Mouse (Mus musculus) splenic B cell, adult 2 months (primary cell): ENCODE data around the gene Pspn.

ENCODE experiments used
- DNase-seq: peaks from one replicate; pipeline ENCODE4 v3.0.0-alpha.2; 2011; ENCODE audit warnings: low read depth, low spot score
- H3K27me3 ChIP-seq: 2 replicates; pipeline ENCODE4 v1.6.1; 2012; ENCODE audit warnings: mild to moderate bottlenecking, low read length, moderate library complexity, mixed read lengths; ENCODE audit not compliant: control insufficient read depth, poor library complexity, insufficient read depth, severe bottlenecking
- H3K36me3 ChIP-seq: 2 replicates; pipeline ENCODE4 v1.6.1; 2012; ENCODE audit warnings: mild to moderate bottlenecking, low read length, moderate library complexity, mixed read lengths; ENCODE audit not compliant: control insufficient read depth, poor library complexity, insufficient read depth, severe bottlenecking

Pspn gene

GRCm38 (mm10) chr17:57010911-57011235 is 11.1 kb upstream of the Pspn start:
- H3K36me3 ChIP-seq, result peaks cover 2% of the 10 kb centered on the region
- H3K27me3 ChIP-seq, result no peaks in the 10 kb centered on the region
- no peak for DNase-seq

GRCm38 (mm10) chr17:57007137-57007905 is 7.5 kb upstream of the Pspn start:
- DNase-seq, result peak; percentile 26
- H3K36me3 ChIP-seq, result peaks cover 6% of the 10 kb centered on the region
- H3K27me3 ChIP-seq, result no peaks in the 10 kb centered on the region

GRCm38 (mm10) chr17:57003994-57004393 is 4.2 kb upstream of the Pspn start:
- Histone ChIP-seq H3K36me3 (peaks cover 6% of the 10 kb centered on the region), H3K27me3 (no peaks in the 10 kb centered on the region)
- no peak for DNase-seq

GRCm38 (mm10) chr17:57001228-57001627 is 1.4 kb upstream of the Pspn start:
- no peaks in the 10 kb centered on the region for H3K27me3 ChIP-seq
- peaks cover 4% of the 10 kb centered on the region for H3K36me3 ChIP-seq
- DNase-seq, result no peak

- Histone ChIP-seq H3K27me3 (no peaks in the 10 kb centered on the region), H3K36me3 (peaks cover 2% of the 10 kb centered on the region; the same call in 1 of the 2 replicates)
- DNase-seq, result no peak
Measured at GRCm38 (mm10) chr17:56999414-56999813, 404 bp downstream of the Pspn start.

GRCm38 (mm10) chr17:56997029-56997667 is 2.7 kb downstream of the Pspn start, which contains the start of gene Alkbh7:
Gene Alkbh7, plus strand, starts transcription at chr17:56997339.
- Histone ChIP-seq H3K27me3 (no peaks in the 10 kb centered on the region), H3K36me3 (no peaks in the 10 kb centered on the region; the same call in 1 of the 2 replicates)
- DNase-seq, result peak; percentile 99

- peak; percentile 31 for DNase-seq
- H3K27me3 ChIP-seq, result no peaks in the 10 kb centered on the region
- no peaks in the 10 kb centered on the region; the same call in 1 of the 2 replicates for H3K36me3 ChIP-seq
Measured at GRCm38 (mm10) chr17:56996506-56996905, 3.3 kb downstream of the Pspn start.

GRCm38 (mm10) chr17:56995046-56995445 is 4.8 kb downstream of the Pspn start:
- Histone ChIP-seq H3K36me3 (no peaks in the 10 kb centered on the region; the same call in 1 of the 2 replicates), H3K27me3 (no peaks in the 10 kb centered on the region)
- DNase-seq, result no peak

GRCm38 (mm10) chr17:56990966-56991365 is 8.9 kb downstream of the Pspn start:
- H3K27me3 ChIP-seq, result no peaks in the 10 kb centered on the region
- no peak for DNase-seq
- no peaks in the 10 kb centered on the region; the same call in 1 of the 2 replicates for H3K36me3 ChIP-seq

GRCm38 (mm10) chr17:56990115-56990746 is 9.6 kb downstream of the Pspn start, which contains the start of gene Clpp:
Gene Clpp, plus strand, starts transcription at chr17:56990305.
- no peaks in the 10 kb centered on the region for H3K27me3 ChIP-seq
- H3K36me3 ChIP-seq, result no peaks in the 10 kb centered on the region; the same call in 1 of the 2 replicates
- DNase-seq, result peak; percentile 97

GRCm38 (mm10) chr17:56989467-56990114 is 10.2 kb downstream of the Pspn start:
- Histone ChIP-seq H3K36me3 (no peaks in the 10 kb centered on the region; the same call in 1 of the 2 replicates), H3K27me3 (no peaks in the 10 kb centered on the region)
- peak; percentile 27 for DNase-seq

GRCm38 (mm10) chr17:56988921-56989430 is 10.8 kb downstream of the Pspn start:
- DNase-seq, result no peak
- Histone ChIP-seq H3K36me3 (no peaks in the 10 kb centered on the region; the same call in 1 of the 2 replicates), H3K27me3 (no peaks in the 10 kb centered on the region)

- no peaks in the 10 kb centered on the region for H3K27me3 ChIP-seq
- H3K36me3 ChIP-seq, result no peaks in the 10 kb centered on the region; the same call in 1 of the 2 replicates
- DNase-seq, result no peak
Measured at GRCm38 (mm10) chr17:56988441-56988840, 11.4 kb downstream of the Pspn start.

- H3K27me3 ChIP-seq, result no peaks in the 10 kb centered on the region
- H3K36me3 ChIP-seq, result no peaks in the 10 kb centered on the region
- no peak for DNase-seq
Measured at GRCm38 (mm10) chr17:56986105-56986805, 13.6 kb downstream of the Pspn start.
